Mouse (Mus musculus) macrophage (primary cell): ENCODE measurements around the gene Gabra3. TPM values are rescaled to one million over a fixed set of nuclear protein-coding genes. Genes with fewer than 3 reads are reported as not detected.

Source experiments
- H3K27ac ChIP-seq: fragments of 350-480 bp; formaldehyde crosslinking; 2 replicates; pipeline ENCODE4 v1.9.0; 2021
- H3K36me3 ChIP-seq: fragments of 350-480 bp; formaldehyde crosslinking; 2 replicates; pipeline ENCODE4 v1.9.0; 2021; ENCODE audit errors: inconsistent target
- H3K4me3 ChIP-seq: fragments of 350-480 bp; formaldehyde crosslinking; 2 replicates; pipeline ENCODE4 v1.9.0; 2021; ENCODE audit errors: inconsistent target
- H3K79me2 ChIP-seq: fragments of 350-480 bp; formaldehyde crosslinking; 2 replicates; pipeline ENCODE4 v1.9.0; 2021; ENCODE audit errors: inconsistent target
- WGBS: methylation state at CpG from one replicate; pipeline ENCODE4 v1.1.7; 2026; ENCODE audit warnings: inconsistent platforms; ENCODE audit not compliant: missing documents; 5-methylcytosine and 5-hydroxymethylcytosine counted together
- polyA plus RNA-seq: library from polyadenylated mRNA; stranded (reverse); fragments of 250-400 nt; gene quantifications from 3 replicates; pipeline ENCODE4 v1.2.4, GENCODE M21; 2018; ENCODE audit warnings: inconsistent platforms
- total RNA-seq, 78 experiments: library from RNA; depleted of rRNA; stranded (reverse); fragments of 250-400 nt; gene quantifications; 1 replicate in 9 of 78; 2 replicates in 24 of 78; 3 replicates in 43 of 78; 4 replicates in 2 of 78; pipeline ENCODE4 v1.2.4; 2018; ENCODE audit warnings: inconsistent platforms in 56 of 78

Gabra3 gene
- total RNA-seq (2018; cell fraction: chromatin; rRNA removed), result under 1 TPM in 1 of 26 experiments, not detected in 25; 0.28 TPM
- total RNA-seq (2018; cell fraction: cytosol; rRNA removed), result not detected
- not detected for total RNA-seq (2018; cell fraction: nucleus; rRNA removed)
- not detected in 3 replicates for polyA plus RNA-seq

GRCm38 (mm10) chrX:72656230-72656898, at the start of gene Gabra3:
Gene Gabra3, minus strand, starts transcription at chrX:72656848.
- Histone ChIP-seq H3K79me2 (no peaks in the 10 kb centered on the region), H3K27ac (no peak within 1 kb of the TSS), H3K36me3 (no peaks in the 10 kb centered on the region), H3K4me3 (no peak within 1 kb of the TSS)
- WGBS, result no CpG with 5 or more reads among the region's 4 CpGs

DNA sequence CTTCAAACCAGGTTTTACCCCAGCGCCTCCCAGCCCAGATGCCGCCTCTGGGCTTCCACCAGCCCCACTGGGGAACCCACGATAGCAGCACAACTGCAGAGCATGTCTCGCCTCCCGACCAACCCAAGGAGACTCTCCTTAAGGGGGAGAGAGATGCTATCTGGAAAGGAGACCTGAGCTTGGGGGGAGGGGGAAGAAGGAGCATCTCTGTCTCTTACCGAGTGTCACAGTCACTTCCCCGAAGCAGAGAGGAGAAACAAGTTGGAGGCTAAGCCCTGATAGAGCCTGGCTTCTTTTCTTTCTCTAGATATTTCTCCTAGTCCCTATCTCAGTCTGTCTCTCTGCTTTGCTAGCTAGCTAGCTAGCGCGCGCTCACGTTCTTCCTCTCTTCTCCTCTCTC, 859 bp downstream of the Gabra3 start:
- Histone ChIP-seq H3K27ac (no peak overlapping the region), H3K4me3 (no peak overlapping the region), H3K79me2 (no peaks in the 10 kb centered on the region), H3K36me3 (no peaks in the 10 kb centered on the region)
- 21% methylated on average over 7 of the region's 11 CpGs for WGBS

- 32% methylated on average over 5 of the region's 5 CpGs for WGBS
- H3K4me3 ChIP-seq, result no peak overlapping the region
- H3K27ac ChIP-seq, result no peak overlapping the region
- H3K79me2 ChIP-seq, result no peaks in the 10 kb centered on the region
- no peaks in the 10 kb centered on the region for H3K36me3 ChIP-seq
Observed at GRCm38 (mm10) chrX:72655381-72655780, 1.3 kb downstream of the Gabra3 start.

DNA sequence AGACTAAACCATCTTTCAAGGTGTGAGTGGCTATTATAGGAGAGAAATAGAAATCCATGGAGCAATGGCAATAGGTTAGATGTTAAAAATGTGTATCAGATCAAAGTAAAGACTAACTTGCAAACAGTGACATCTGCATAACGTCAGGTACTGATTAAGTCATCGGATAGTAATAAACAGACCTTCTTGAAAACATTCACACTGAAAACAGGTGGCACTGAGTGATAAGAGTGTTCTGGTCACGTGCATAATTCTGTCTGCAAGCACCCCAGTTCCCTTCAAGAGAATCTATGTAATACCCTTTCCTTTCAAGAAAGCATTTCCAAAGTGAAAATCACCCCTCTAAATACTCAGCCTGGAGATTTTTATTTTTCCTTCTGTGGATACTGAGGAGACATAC, 6.0 kb downstream of the Gabra3 start:
- no peak overlapping the region for H3K4me3 ChIP-seq
- 68% methylated on average over 3 of the region's 3 CpGs for WGBS
- no peaks in the 10 kb centered on the region for H3K36me3 ChIP-seq
- H3K79me2 ChIP-seq, result no peaks in the 10 kb centered on the region
- H3K27ac ChIP-seq, result no peak overlapping the region

DNA sequence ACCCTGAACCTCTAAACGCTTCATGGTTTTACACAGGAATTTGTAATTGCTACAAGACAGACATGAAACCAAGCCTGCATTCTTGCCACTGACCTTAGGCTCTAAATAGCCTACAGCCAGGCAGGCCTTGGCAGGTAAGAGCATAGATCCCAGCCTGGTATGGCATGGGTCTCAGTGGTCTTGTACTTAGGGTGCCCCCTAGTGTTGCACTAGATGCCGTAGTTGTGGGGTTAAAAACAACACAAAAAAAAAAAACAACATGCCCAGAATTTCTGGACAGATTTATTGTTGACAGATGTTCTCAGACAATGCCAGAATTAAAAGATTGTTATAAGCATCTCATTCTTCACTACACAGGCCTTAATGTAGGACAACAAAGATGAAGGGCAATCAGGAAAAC, 12.0 kb downstream of the Gabra3 start:
- H3K27ac ChIP-seq, result no peak overlapping the region
- no peaks in the 10 kb centered on the region for H3K79me2 ChIP-seq
- H3K4me3 ChIP-seq, result no peak overlapping the region
- 92% methylated on average over 1 of the region's 2 CpGs for WGBS
- H3K36me3 ChIP-seq, result no peaks in the 10 kb centered on the region

GRCm38 (mm10) chrX:72497284-72497683, 159.4 kb downstream of the Gabra3 start:
- Histone ChIP-seq H3K27ac (no peak overlapping the region), H3K36me3 (no peaks in the 10 kb centered on the region), H3K79me2 (no peaks in the 10 kb centered on the region), H3K4me3 (no peak overlapping the region)
- WGBS, result 71% methylated on average over 5 of the region's 5 CpGs

DNA sequence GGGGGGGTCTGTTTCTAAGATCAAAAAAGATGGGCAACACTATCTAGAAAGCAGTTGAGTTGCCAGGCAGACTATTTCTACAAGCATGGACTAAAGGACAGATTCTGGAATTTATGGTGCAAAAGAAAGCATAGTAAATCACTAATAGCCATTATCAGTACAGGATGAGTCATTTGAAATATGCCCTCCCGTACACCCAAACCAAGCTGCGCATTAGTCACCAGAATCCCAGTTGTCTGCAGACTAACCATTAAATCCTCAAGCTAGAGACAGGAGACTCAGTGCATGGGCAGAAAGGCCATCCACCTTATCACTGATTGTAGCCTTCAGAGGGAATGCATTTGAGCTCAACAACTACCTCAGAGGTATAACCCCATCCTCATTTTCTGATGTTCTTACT, 166.8 kb downstream of the Gabra3 start:
- Histone ChIP-seq H3K79me2 (no peaks in the 10 kb centered on the region), H3K36me3 (no peaks in the 10 kb centered on the region), H3K27ac (no peak overlapping the region), H3K4me3 (no peak overlapping the region)
- WGBS, result 91% methylated on average over 2 of the region's 2 CpGs

DNA sequence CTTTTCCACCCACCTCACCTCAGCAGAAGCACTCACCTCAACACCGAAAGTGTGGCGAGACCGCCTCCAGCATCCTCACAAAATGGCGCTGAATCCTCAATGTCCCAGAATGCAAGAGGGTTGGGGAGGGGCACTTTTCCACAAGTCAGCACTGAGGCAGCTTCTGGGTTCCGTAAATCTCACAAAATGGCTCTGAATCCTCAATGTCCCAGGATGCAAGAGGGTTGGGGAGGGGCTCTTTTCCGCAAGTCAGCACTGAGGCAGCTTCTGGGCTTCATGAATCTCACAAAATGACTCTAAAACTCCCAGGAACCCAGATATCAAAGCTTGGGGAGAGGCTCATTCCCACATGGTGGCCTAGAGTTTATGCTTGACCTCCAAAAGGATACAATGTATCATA, 269.9 kb downstream of the Gabra3 start, which contains the start of gene Magea10:
Gene Magea10, minus strand, starts transcription at position 101 of the 400 bp plus-strand sequence.
- no peaks in the 10 kb centered on the region for H3K79me2 ChIP-seq
- no peak within 1 kb of the TSS for H3K4me3 ChIP-seq
- 93% methylated on average over 6 of the region's 6 CpGs for WGBS
- no peaks in the 10 kb centered on the region for H3K36me3 ChIP-seq
- no peak within 1 kb of the TSS for H3K27ac ChIP-seq

Other genes starting within 250 kb of the Gabra3 start
- not detected in 3 replicates for gene Gabrq, start 168.3 kb upstream of the Gabra3 start, polyA plus RNA-seq